Mouse (Mus musculus) left cerebral cortex, adult 9 months (tissue): ENCODE measurements around the gene Msi2.

Experiments
- DNase-seq, 2 experiments: peaks; one replicate each; pipeline ENCODE4 v3.0.0; 2022; ENCODE audit warnings: low spot score in 2 of 2

The Msi2 gene

DNA sequence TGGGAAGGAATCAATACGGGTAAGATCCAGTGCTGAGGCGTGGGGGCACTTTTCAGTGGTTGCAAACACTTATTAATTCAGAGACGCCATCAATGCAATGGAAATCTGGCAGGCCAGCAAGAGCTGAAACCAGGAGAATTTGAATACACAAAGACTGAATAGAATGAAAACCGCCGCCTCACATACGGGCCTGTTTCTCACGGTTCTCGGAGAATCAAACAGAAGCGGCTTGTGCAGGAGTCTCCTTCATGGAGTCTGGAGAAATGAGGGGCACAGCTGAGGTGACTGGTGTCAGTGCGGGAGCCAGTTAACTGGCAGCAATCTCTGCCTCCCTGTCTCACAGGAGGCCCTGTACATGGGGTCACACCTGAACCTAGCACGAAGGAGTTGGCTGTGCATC is 235.7 kb downstream of the Msi2 start:
- DNase-seq: peak in 1 of 2 experiments; percentile 22

DNA sequence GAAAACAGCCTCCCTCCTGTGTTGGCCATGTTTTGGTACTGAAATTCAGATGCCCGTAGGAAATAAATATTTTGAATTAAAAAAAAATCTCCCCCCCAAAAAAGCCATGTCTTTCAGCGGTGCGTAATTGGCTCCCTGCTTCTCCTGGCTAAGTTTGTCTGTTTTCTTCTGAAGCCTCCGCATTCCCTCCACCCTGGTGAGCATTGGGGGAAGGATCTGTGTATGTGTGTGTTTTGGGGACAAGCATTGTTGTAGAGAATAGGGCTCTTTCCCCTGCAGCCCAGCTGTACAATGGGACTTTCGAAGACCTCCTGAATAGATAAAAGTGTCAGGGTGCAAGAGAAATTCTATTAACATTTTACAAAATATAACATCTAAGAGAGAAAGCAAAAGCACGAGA is 236.1 kb downstream of the Msi2 start:
- no peak for DNase-seq

- DNase-seq: no peak
Measured at GRCm38 (mm10) chr11:88481602-88482161, 236.6 kb downstream of the Msi2 start.

GRCm38 (mm10) chr11:88481092-88481601 is 237.2 kb downstream of the Msi2 start:
- DNase-seq: no peak

GRCm38 (mm10) chr11:88479498-88479897 is 238.8 kb downstream of the Msi2 start:
- no peak for DNase-seq

GRCm38 (mm10) chr11:88474889-88475440 is 243.3 kb downstream of the Msi2 start:
- no peak for DNase-seq

DNA sequence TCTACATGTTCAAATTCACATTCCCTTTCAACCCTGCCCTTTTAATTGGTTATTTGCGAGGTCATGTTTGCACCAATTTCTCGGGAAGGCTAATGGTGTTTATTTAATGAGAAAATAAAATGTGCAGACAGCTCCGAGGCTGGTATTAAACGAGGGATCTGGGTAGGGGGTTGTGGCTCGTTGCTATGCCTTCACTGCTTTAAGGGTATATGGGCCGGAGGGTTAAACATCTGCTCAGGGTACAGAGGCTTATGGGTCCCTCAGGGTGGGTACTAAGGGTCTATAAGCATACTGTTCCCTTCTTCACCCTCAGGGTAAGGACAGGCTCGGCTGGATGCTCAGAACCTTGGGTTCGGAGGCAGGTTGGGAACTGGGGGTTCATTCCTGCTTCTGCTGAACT is 245.6 kb downstream of the Msi2 start:
- DNase-seq: no peak

GRCm38 (mm10) chr11:88471981-88472647 is 246.2 kb downstream of the Msi2 start:
- DNase-seq: peak in 1 of 2 experiments; percentile 33

DNA sequence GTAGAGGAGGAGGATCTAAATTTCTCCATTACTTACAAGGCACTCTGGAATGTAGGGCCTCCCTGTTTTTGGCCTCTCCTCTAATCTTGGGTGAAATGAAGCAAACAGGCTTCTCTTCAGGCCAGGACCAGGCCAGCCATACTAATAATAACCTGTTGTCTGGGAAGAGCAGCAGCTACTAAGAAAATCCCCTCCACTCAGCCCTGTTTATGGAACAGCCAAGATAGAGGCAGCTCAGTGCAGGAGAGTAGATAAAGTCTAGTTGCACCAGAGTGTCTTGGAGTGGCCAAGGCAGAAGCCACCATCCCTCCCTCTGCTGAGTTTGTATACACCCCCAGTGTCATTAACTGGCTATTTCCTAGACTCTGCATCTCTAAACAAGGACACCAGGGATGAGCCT is 247.7 kb downstream of the Msi2 start:
- DNase-seq: no peak

DNA sequence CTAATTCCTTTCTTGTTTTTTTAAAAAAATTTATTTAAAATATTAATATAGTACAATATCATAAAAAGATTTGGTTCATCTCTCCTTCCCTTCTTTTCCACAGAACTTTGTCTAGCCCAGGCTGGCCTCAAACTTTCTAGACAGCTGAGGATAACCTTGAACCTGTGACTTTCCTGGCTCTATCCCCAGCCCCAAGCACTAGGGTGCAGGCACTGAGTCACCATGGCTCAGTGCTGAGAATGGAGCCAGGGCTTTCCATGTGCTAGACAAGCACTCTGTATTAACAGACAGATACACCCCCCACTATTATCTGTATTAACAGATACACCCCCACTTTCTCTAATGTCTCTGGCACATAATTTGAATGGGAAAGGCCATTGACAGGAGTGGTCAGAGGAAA is 249.3 kb downstream of the Msi2 start:
- DNase-seq: no peak

GRCm38 (mm10) chr11:88467498-88468245 is 250.6 kb downstream of the Msi2 start:
- peak; percentile 26 to 42 for DNase-seq

- no peak for DNase-seq
Measured at GRCm38 (mm10) chr11:88463951-88464350, 254.4 kb downstream of the Msi2 start.

GRCm38 (mm10) chr11:88462789-88463188 is 255.5 kb downstream of the Msi2 start:
- no peak for DNase-seq

DNA sequence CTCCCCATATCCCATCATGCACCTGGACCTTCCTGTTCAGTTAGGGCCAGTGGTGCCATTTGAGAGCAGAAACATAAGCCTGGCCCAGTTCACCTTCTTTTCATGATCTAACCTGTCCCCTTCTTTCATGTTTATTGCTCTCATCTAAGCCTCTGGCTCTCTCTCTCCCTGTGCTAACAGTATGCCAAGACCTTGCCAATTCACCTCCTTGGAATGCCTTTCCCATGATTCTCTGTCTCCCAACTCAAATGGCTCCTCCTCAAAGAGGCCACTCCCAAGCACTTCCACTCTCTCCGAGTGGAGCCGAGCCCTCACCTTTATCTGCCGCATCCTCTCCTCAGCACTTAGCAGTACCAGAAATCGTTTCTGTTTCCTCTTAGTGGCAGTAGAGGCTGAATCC is 256.7 kb downstream of the Msi2 start:
- no peak for DNase-seq

DNA sequence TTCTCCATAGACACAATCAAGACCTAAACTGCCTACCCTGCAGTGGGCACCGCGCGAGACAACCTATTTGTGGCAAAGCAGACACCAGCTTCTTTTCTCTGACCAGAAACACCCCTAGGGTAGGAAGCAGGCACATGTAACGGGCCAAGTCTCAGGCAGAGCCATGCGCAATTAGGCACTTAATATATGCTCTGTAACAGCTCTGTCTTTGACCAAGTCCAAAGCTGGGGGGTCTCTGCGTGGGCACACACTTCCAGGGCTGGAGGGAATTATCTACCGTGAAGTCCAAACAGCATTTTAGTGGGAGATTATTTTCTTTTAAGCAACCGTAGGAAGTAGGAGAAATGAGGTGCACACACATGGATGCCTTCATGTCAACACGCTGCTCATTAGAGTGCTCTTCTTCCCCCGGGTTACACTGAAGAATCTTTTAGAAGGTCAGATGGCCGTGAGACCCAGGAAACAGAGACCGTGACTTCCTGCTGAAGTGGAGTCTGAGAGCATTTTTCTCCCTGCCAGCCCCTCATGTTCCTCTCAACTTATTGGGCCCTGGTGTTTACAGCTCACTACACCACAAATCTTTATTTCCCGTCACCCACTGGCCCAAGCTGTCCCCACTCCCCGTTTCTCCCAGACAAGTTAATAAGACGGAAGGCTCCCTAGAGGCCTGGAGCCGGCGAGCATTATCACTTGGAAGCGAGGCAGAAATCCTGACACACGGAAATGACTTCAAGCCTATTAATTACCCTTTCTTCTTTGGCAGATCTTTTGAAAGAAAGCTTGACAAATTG is 258.2 kb downstream of the Msi2 start:
- DNase-seq: no peak

GRCm38 (mm10) chr11:88457241-88457738 is 261.0 kb downstream of the Msi2 start:
- DNase-seq: no peak

DNA sequence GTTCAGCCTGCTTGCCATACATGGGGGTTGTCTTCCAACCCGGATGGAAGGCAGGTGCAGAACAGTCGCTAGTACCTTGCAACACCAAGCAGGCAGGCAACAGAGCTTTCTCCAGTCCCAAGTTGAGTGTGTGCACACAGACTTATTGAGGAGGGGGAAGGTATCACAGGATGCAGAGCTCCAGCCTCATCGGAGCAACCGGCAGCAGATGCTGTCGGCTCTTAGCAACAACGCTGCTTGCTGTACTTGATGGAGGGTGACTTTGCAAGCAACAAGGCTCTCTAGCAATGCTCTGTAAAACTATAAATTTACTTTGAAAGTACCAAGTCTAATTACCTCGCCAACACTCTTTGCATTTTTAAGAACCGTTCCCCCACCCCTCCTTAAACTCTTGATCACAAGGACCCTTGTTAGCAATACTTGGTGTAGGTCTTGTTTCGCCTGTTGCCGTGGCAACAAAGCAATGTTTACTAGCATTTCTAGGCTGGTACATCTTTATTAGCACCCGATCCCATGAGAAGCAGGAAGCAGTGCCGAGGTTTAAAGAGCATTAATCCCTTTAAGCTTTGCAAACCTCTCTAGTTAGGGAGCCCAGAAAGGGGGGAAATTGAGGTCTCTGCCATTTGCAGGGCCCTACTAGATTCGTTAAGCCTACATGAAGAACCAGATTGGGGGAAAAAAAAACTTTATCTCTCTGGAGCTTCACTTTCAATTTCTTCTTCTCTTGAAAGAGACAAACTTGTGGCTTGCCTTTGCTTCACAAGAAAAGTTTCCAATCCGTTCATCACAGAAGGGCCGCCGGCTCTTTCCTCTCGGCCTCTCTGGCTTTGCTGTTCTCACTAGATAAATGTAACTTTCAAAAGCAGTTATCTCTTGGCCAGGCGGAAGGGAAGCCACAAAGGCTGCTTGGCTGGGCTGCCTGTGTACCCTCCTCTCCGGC is 263.2 kb downstream of the Msi2 start:
- DNase-seq: no peak

- DNase-seq: no peak
Measured at GRCm38 (mm10) chr11:88449180-88449579, 269.1 kb downstream of the Msi2 start.

GRCm38 (mm10) chr11:88448571-88448970 is 269.7 kb downstream of the Msi2 start:
- no peak for DNase-seq

DNA sequence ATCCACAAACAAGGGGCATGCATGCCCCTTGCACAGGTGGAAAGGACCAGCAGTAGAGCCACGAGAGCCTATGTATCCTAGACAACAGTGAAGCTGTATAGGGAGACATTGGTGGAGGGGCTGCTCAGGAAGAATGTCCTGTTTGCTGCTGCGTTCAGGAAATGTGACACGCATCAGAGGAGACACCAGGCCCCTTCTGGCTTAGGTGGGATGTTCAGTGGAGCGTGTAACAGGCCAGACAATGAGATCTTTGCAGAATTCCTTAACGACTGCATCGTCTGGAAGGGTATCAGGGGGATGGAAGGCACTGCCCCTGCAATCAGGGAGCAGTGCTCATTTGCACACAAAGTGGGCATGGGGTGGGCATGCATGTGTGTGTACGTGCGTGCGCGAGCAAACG is 271.0 kb downstream of the Msi2 start:
- DNase-seq: no peak
